In genomic region chr16:51086556-51086955, GRCm38 (mm10) we compare ENCODE assay signal across 27 mouse cellular contexts.
DNase-seq lines count a peak whose midpoint lies in the region; ATAC-seq and TF ChIP-seq lines count a peak whose summit lies in the region.
"Had no signal": no experiment of that assay in that cellular context is flagged by ENCODE, and none has a peak within 500 bp of the region (broad histone marks: within the 10 kb centered on the region; RNA-seq: fewer than 3 reads in every experiment).

No protein-coding gene starts in this region.

- no peaks in the 10 kb centered on the region for H3K4me1 ChIP-seq in forebrain, embryonic 12.5 days
- H3K4me1 ChIP-seq in forebrain, embryonic 15.5 days, result no peaks in the 10 kb centered on the region
- no peaks in the 10 kb centered on the region for H3K4me1 ChIP-seq in kidney, embryonic 16.5 days (ENCODE audit: insufficient read depth, low read length)
- no peaks in the 10 kb centered on the region for H3K4me1 ChIP-seq in kidney, adult 2 months (ENCODE audit: control insufficient read depth, insufficient read depth, low read length)
- H3K4me1 ChIP-seq: heart, embryonic 10.5 days; heart, embryonic 15.5 days; intestine, embryonic 15.5 days; limb, embryonic 13.5 days; neural tube, embryonic 15.5 days had no signal

- H3K27ac ChIP-seq in forebrain, embryonic 12.5 days, result no peak overlapping the region
- no peak overlapping the region for H3K27ac ChIP-seq in forebrain, embryonic 15.5 days (replicated peaks)
- 0 out of 2 replicates have a peak overlapping the region, but pooled peaks have one; percentile 34 for H3K27ac ChIP-seq in kidney, embryonic 16.5 days (ENCODE audit: low read length)
- no peak overlapping the region for H3K27ac ChIP-seq in kidney, adult 2 months (ENCODE audit: insufficient read depth, low read depth, low read length)
- H3K27ac ChIP-seq: heart, embryonic 10.5 days; heart, embryonic 15.5 days; intestine, embryonic 15.5 days; left cerebral cortex, adult 2 months; limb, embryonic 13.5 days; neural tube, embryonic 15.5 days had no signal

- 66% methylated on average over 7 of the region's 7 CpGs for WGBS in forebrain, embryonic 12.5 days
- 42% methylated on average over 7 of the region's 7 CpGs for WGBS in forebrain, embryonic 15.5 days
- WGBS in kidney, embryonic 16.5 days, result 37% methylated on average over 7 of the region's 7 CpGs
- 30% methylated on average over 7 of the region's 7 CpGs for WGBS in kidney, adult 2 months

- no peak overlapping the region for H3K4me3 ChIP-seq in forebrain, embryonic 12.5 days (replicated peaks)
- no peak overlapping the region for H3K4me3 ChIP-seq in forebrain, embryonic 15.5 days
- H3K4me3 ChIP-seq in kidney, embryonic 16.5 days (ENCODE audit: low read length), result no peak overlapping the region
- no peak overlapping the region for H3K4me3 ChIP-seq in kidney, adult 2 months (ENCODE audit: insufficient read depth, low read depth, low read length)
- H3K4me3 ChIP-seq: erythroblast, embryonic 14.5 days; heart, embryonic 10.5 days; heart, embryonic 15.5 days; intestine, embryonic 15.5 days; left cerebral cortex, adult 2 months; limb, embryonic 13.5 days; neural tube, embryonic 15.5 days had no signal

- no peak for TF ChIP-seq CTCF in kidney, adult 2 months (conservative IDR thresholded peaks at IDR 0.05; ENCODE audit: insufficient read depth, insufficient read length, low read depth, low read length)

- no peaks in the 10 kb centered on the region for H3K36me3 ChIP-seq in forebrain, embryonic 12.5 days (replicated peaks)
- no peaks in the 10 kb centered on the region for H3K36me3 ChIP-seq in forebrain, embryonic 15.5 days
- no peaks in the 10 kb centered on the region for H3K36me3 ChIP-seq in kidney, embryonic 16.5 days (ENCODE audit: insufficient read depth, low read length)
- no peaks in the 10 kb centered on the region for H3K36me3 ChIP-seq in kidney, adult 2 months (ENCODE audit: control insufficient read depth, insufficient read depth, low read length)
- H3K36me3 ChIP-seq: heart, embryonic 10.5 days; heart, embryonic 15.5 days; intestine, embryonic 15.5 days; limb, embryonic 13.5 days; neural tube, embryonic 15.5 days had no signal

- no peaks in the 10 kb centered on the region for H3K27me3 ChIP-seq in forebrain, embryonic 12.5 days
- no peaks in the 10 kb centered on the region for H3K27me3 ChIP-seq in forebrain, embryonic 15.5 days
- H3K27me3 ChIP-seq in kidney, embryonic 16.5 days (ENCODE audit: insufficient read depth, low read length), result no peaks in the 10 kb centered on the region
- no peaks in the 10 kb centered on the region for H3K27me3 ChIP-seq in kidney, adult 2 months (replicated peaks; ENCODE audit: control insufficient read depth, insufficient read depth, low read length)
- H3K27me3 ChIP-seq: heart, embryonic 15.5 days; intestine, embryonic 15.5 days; limb, embryonic 13.5 days; neural tube, embryonic 15.5 days had no signal

- DNase-seq in kidney, adult 2 months, result no peak
- peak; percentile 48 for DNase-seq in forelimb bud, embryonic 11.5 days (ENCODE audit: low read depth, low spot score)
- no peak for DNase-seq in layer of hippocampus, adult 8-10 months (ENCODE audit: low spot score in 2 of 2)
- no peak for DNase-seq in layer of hippocampus, adult 9-11 months
- DNase-seq: adrenal gland, postnatal 14 days; cerebellum, adult 11-12 months; gastrocnemius, postnatal 25 days; heart, adult 11 months; kidney, postnatal 10 days; liver, postnatal 0 days; lung, postnatal 4 days; midbrain, embryonic 14.5 days; right cerebral cortex, adult 18-20 months; spleen, adult 18-20 months; thymus, postnatal 25 days had no signal

- no peak overlapping the region for H3K4me2 ChIP-seq in forebrain, embryonic 12.5 days
- H3K4me2 ChIP-seq in forebrain, embryonic 15.5 days (replicated peaks), result no peak overlapping the region
- no peak overlapping the region for H3K4me2 ChIP-seq in kidney, embryonic 16.5 days (replicated peaks; ENCODE audit: low read depth, low read length)
- H3K4me2 ChIP-seq: heart, embryonic 15.5 days; intestine, embryonic 15.5 days; limb, embryonic 13.5 days; liver, embryonic 11.5 days; neural tube, embryonic 15.5 days had no signal

- no peak for TF ChIP-seq POLR2A in kidney, adult 2 months (IDR thresholded peaks at IDR 0.05; ENCODE audit: low read depth, low read length)

- ATAC-seq in forebrain, embryonic 12.5 days (ENCODE audit: low FRiP score), result peak; percentile 79; the same call in 1 of the 2 replicates
- no peak for ATAC-seq in forebrain, embryonic 15.5 days (replicated peaks)
- ATAC-seq in kidney, embryonic 16.5 days (ENCODE audit: low FRiP score, low TSS enrichment), result peak; percentile 82
- ATAC-seq: hindbrain, embryonic 16.5 days; intestine, embryonic 15.5 days; liver, postnatal 0 days had no signal

- H3K9me3 ChIP-seq in forebrain, embryonic 12.5 days, result no peaks in the 10 kb centered on the region
- H3K9me3 ChIP-seq in forebrain, embryonic 15.5 days, result no peaks in the 10 kb centered on the region
- H3K9me3 ChIP-seq in kidney, embryonic 16.5 days (ENCODE audit: low read length), result no peaks in the 10 kb centered on the region
- H3K9me3 ChIP-seq: heart, embryonic 10.5 days; heart, embryonic 15.5 days; intestine, embryonic 15.5 days; limb, embryonic 13.5 days; neural tube, embryonic 15.5 days had no signal

- H3K9ac ChIP-seq in forebrain, embryonic 12.5 days, result no peak overlapping the region
- H3K9ac ChIP-seq in forebrain, embryonic 15.5 days (replicated peaks), result no peak overlapping the region
- no peak overlapping the region for H3K9ac ChIP-seq in kidney, embryonic 16.5 days (replicated peaks; ENCODE audit: low read length)
- H3K9ac ChIP-seq: heart, embryonic 15.5 days; intestine, embryonic 15.5 days; limb, embryonic 13.5 days; liver, postnatal 0 days; neural tube, embryonic 15.5 days had no signal
